Mouse (Mus musculus): ENCODE measurements around the gene B3gnt7.
"Not testable (repeated sequence)": the region's sequence is repeated elsewhere in the genome, so short reads cannot be mapped to it uniquely, and the experiment has no call there.

The B3gnt7 gene

DNA sequence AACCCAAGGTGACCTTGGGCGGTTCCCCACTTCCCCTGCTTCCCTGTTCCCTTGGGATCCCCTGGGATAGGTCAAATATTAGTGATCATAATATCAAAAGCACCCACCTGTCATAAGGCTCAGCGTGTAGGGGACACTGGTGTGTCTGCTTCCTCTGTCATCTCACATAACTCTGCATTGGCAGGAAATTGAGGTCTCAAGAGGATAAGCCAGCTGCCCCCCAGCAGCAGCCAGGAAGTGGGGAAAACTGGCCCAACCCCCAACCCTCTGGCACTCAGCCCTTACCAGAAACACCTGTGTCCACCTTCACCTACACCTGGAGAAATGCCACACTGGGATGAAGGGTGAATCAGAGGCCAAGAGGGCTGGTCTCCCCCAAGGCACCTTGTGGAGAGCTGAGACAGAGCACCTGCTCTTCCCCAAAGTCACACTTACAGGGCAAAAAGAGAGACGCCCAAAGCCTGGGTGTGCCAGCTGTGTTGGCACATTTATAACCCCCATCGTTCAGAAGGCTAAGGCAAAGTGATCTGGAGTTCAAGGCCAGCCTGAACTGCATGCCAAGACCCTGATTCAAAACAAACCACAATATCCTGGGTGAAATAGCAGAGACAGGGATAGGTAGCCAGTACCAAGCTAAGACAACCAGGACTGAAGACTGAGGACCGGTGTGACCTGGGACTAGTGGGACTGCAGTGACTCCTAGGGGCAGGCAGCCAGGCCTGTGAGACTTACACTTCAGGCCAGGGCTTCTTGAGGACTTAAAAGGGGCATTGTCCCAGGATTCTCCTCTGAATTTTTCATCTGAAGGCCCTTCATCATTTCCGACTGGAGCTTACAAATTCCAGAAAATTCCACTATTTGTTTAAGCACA lies 1.2 kb upstream of the B3gnt7 start:
- no peak for DNase-seq (ENCODE audit: low spot score in 2 of 2)

DNA sequence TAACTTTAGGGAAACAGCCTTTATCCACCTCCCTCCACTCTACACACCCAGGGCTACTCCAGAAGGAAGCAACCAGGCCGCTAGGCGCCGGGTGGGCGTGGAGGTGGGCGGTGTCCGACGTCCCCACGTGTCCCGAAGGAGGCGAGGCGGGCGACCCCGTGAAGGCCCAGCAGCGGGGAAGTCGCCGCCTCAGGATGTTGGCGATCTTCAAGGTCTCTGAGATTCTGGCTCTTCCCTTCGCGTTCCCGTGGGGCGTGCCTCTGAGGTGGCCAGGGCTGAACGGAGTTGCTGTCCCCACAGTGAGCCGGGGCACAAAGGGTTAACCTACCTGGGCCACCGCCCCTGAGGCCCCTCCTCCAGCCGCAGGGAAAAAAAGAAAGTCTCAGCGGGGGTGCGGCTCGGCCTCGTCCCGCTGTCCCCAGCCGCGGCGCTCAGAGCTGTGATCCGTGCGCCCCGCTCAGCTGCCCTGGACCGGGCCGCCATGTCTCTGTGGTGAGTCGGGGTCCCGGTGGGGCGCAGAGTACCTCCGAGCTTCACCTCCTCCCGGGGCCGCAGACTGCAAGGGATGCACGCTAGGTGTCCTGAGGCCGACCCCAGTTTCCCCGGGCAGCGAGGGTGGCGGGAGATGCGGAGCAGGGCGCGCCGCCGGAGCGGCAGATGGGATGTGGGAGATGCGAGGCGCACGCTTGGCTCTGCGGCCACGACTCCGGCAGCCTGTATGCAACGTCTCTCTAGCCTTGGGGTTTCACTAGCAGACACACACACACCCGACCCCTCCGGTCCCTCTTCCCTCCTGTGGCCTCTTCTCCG lies 636 bp downstream of the B3gnt7 start:
- peak; percentile 80 to 81 for DNase-seq (ENCODE audit: low spot score in 2 of 2)

DNA sequence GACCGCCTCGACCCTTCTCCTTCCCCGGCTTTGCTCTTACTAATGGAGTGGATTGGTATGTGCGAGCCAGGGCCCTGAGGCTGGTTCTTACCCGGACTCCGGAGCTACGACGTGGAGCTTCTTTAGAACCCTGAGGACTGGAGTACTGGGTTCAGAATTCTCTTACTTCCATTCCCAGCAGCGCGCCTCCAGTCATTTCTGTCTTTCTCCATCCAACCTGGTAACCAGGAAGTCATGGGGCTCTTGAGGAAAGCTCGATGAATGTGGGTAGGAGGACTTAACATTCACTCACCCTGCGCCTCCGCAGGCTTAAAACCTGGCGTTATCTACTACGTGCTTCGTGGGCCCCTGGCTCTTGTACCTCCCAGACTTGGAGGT lies 1.2 kb downstream of the B3gnt7 start:
- DNase-seq (ENCODE audit: low spot score in 2 of 2): no peak

DNA sequence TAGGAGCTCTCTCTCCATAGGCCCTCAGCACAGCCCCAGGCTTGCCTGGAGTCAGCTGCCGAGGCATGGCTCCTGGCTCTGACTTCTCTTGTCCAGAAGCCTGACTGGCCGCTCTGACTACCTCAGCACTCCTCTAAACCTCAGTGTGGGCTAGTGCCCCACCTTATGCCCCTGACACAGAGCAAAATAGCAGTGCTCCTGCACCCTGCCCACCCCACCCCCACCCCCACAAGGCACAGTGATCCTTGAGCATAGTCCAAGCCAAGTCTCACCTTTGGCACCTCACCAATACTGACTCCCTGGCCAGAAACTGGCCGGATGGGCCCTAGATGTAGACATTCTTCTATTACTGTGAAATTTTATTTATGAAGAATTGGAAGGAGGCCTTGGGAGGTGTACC lies 4.1 kb downstream of the B3gnt7 start:
- DNase-seq (ENCODE audit: low spot score in 2 of 2): no peak

DNA sequence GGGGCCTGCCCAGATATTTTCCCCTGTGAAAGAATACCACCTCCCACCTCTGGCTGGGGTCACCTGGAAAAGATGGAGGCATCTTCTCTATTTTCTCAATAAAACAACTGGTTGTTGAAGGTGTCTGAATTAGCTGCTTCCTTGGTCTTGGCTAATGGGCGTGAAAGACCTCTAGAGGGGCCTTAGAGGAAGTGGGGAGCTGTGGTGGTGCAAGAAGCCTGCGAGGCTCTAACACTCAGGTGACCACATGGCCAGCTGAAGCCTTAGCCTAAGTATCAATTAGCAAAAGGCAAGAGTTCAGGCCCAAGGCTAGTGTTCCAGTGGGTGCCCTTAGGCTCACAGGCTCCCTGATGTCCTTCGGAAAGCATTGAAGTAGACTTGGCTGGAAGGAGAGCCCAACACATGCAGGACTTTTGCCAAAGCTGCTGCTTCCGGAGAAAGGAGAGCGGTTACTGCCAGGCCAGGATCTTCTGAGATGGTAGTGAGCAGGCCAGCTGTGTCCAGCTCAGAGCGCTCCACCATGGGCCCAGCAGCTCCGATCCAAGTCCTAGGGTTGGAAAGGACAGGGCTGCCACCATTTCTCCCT lies 4.6 kb downstream of the B3gnt7 start:
- DNase-seq (ENCODE audit: low spot score in 2 of 2): no peak

DNA sequence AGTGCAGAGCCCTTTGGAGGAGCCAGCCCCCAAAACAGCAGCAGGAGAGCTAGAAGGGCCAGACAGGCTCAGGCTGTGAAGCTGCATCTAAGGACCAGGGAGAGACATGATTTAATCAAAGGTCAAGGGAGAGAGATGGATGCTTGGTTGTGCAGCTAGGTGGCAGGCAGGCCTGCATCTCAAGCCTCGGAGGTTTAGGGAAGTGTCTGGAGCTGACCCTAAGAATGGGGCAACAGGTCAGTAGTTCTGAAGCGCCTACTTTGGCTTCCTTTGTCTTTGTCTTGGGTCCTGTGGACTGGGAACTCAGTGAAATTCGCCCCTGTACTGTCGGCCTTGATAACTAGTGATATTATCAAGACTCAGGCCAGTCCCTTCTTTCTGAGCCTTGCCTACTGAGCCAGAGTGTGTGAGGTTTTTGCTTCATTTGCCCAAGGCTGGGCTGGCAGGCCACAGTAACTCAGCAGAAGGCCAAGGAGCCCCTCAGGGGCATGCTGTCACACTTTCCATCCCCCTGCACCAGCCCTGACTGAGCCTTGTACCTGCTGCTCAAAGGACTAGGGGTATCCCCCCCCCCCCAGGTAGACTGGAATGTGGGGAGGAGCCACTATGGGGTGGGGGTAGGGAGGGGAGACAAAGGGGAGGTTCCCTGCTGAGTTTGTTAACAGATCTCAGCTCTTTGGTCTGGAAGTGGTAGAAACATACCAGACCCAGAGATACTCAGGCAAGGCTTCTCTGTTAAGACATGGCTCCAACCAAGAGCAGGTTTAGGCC lies 5.4 kb downstream of the B3gnt7 start:
- no peak for DNase-seq (ENCODE audit: low spot score in 2 of 2)

DNA sequence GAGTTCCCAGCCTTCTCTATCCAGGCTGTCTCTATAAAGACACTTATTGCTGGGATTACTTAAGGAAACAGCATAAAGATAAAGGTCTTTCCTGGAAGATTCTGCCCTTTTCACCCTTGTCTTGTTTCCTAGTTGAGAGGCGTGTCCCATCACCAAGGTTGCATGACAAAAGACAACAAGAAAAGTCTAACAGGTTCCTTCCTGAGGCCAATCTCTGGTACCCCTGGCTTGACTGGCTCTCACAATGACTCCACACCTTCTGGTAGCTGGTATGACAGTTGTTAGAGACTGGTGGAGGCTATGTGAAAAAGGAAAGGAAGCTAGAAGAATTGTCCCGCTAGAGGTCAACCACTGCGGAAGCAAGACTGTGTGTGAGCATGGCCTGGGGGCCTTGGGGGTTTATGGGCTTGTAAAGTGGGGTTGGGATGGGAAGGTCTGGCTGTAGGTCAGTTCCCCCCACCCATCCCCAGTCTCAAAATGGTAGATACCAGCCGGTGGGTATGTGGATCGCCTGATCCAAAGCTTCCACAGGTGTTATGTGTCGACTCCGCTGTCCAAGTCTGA lies 6.7 kb downstream of the B3gnt7 start:
- no peak for DNase-seq (ENCODE audit: low spot score in 2 of 2)

DNA sequence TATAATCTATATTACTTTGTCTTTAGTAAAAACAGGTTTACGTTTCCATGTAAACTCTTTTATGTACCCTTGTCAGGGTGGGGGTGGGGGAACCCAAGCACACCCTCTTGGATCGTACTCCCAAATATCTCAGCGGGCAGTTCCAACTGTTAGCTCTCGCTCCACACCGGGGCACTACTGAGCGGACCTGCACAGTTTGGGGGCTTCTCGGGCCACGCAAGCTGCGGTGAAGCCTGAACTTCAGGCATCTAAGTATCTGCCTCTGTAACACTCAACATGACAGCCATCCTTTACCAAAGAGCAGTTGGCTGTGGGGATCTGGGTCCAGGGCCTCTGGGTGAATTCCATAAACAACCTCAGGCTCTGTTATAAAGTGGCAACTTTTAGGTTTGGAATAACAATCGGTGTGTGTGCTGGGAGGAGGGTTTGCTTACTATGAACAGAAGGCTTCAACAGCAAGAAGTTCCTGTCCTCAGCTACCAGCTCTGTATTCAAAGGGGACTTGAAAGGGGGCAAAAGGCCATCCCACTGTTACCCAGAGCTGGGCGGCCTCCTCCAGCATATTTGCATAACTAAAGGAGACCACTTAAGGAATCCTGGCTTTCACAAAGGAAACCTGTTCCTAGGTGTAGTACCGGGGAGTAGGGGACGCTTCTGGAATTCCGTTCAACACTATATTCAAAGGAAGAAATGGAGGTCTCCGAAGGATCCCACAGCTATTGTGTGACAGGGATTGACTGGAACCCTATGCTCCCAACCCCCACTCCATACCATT lies 8.1 kb downstream of the B3gnt7 start:
- no peak for DNase-seq (ENCODE audit: low spot score in 2 of 2)

DNA sequence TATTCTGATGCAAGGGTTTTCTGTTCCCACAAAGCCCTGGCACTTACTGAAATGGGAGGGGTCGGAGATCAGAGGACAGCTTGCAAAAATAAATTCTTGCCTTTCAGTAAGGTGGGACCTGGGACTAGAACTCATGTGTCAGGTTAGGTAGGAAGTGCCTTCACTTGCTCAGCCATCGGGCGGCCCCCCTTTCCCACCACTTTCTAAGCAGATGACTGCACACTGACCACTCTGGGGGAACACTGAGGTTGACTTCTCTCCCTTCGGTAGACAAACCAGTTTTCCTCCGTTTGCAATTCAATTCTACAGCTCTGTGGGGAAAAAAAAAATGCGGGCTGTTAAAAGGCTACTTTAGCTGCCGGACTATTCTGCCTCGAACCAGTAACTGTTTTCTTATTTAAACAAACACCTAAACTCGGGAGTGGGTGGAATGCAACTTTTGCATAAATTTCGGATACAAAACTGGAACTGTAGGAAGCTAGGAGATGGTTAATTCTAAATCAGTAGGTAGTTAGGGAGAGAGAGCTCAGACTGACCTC lies 8.9 kb downstream of the B3gnt7 start:
- DNase-seq (ENCODE audit: low spot score in 2 of 2): no peak

DNA sequence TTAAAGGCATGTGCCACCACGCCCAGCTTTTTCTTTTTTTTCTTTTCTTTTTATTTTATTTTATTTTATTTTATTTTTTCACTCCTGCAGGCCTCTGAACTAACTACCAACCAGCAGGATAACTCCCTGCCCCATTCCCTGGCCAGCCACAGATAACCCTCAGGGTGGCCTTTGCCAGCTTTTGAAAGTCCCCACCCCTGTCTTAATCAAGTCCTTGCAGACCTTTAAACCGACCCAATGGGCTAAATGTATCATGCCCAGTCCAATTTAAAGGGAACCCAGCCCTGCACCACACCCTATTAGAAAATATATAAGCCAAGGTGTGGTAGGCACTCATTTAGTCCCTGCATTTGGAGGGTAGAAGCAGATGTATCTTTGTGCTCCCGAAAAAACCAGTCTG lies 9.6 kb downstream of the B3gnt7 start:
- no peak for DNase-seq (ENCODE audit: low spot score in 2 of 2)

DNA sequence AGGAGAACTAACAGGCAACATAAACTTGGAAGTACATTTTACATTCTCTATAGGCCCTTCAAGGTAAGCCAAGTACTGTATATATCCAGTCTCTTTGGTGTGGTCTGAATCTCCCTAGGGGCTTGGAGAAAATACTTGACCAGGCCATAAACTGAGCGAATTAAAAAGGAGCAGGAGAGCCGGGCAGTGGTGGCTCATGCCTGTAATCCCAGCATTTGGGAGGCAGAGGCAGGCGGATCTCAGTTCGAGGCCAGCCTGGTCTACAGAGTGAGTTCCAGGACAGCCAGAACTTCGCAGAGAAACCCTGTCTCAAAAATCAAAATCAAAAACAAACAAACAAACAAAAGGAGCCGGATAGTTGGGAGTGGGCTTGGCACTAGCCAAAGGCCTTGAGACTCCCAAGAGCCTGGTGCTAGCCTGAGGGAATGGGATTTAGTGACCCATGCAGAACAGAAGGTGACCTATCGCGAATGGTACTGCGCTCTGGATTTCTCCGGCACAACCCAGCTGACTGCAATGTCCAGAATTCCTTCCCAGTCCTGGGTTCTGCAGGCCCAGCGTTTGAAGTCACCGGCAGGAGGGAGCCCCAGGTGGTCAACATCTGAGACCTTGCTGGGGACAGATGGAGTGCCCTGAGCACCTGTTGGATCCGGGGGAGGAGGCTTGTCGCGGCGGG lies 10.6 kb downstream of the B3gnt7 start:
- DNase-seq (ENCODE audit: low spot score in 2 of 2): no peak

DNA sequence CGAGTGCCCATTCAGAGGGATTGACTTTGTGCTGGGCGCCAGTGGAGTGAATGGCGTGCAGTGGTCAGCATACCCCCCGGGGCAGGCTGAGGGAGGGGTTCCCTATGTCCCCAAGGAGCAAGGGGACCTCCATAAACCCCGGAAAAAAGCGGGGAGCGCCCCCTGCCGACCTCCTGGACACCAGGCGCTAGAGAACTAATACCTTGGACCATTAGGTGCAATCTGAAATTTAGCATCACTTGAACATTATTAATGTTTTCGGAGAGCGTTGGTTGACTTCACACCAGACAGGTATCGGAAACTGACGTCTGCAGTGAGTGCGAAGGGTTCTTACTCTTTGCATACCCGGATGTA lies 11.1 kb downstream of the B3gnt7 start:
- no peak for DNase-seq (ENCODE audit: low spot score in 2 of 2)

DNA sequence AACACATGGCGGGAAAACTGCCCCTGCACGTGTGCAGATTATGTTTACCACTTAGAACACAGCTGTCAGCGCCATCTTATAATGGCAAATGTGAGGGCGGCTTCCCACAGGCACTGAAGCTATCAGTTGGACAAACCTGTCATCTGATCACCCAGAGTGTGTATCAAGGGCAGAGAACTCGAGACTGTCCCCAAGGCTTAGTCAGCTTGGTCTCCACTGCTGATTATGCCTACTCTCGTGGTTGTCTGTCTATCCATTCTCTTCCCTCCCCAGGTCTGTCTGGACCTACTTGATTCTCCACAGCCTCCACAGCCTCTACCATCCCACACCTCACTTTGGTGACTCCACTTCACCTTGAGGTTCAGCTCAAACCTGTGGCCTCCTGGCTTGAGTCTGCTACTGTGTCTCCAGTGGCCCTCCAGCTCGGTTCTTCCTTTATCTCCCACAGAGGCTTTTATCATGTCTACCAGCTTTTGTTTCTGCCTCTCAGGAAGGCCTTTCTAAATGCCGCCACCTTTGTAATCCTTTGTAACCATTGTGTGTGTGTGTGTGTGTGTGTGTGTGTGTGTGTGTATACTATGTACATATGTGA lies 18.3 kb downstream of the B3gnt7 start:
- DNase-seq (ENCODE audit: low spot score in 2 of 2): no peak

DNA sequence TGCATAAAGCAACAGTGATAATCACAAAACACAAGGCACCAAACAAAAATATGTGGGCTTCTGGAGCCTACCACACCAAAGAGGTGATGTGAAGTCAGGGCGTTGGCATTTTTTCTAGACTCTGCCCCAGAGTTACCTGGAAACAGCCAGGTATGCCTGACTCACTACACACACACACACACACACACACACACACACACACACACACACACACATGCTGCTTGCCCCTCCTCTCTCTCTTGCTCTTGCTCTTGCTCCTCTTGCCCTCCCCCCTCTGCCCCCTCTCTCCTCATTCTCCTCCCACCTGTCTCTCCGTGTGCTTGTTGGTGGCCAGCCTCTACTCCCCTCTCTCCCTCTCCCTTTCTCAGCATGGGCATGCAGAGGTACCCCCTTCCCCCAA lies 33.7 kb downstream of the B3gnt7 start:
- no peak for DNase-seq (ENCODE audit: low spot score in 2 of 2)

DNA sequence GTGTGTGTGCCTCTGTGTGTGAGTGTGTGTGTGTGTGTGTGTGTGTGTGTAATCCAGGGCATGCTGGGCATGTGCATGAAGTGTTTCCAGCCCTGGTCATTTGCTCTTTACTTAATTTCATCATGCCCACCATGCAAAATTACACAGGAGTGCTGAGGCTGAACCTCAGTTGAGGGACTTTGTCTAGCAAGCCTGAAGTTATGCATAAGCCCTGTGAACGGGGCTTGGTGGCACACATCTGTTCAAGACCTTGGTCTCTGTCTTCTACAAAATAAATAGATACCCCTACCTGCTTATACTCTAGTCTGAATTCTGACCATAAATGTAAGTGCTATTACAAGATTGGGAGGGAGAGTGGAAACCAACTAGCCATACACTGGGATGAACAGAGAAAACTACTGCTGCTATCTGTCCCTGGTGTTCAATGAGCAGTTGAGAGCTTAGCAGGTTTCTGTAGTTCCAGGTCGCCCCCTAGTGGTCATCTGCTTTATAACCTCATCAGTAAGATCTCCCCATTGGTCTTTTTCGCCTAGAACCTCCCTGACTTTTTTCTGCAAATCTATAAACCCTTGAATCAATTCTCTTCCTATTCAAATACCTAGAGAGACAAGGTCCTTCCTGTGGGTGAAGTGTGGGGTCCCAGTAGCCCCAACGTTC lies 36.7 kb downstream of the B3gnt7 start:
- peak; percentile 88 to 92 for DNase-seq (ENCODE audit: low spot score in 2 of 2)

DNA sequence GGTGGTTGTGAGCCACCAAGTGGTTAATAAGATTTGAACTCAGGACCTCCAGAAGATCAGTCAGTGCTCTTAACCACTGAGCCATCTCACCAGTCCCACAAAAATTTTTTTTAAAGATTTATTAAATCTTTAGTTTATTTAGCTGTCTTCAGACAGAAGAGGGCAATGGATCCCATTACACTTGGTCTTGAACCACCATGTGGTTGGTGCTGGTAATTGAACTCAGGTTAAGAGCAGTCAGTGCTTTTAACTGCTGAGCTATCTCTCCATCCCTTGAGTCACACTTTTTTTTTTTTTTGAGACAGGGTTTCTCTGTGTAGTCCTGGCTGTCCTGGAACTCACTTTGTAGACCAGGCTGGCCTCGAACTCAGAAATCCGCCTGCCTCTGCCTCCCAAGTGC lies 38.5 kb downstream of the B3gnt7 start:
- not testable (repeated sequence) for DNase-seq (ENCODE audit: low spot score in 2 of 2)

DNA sequence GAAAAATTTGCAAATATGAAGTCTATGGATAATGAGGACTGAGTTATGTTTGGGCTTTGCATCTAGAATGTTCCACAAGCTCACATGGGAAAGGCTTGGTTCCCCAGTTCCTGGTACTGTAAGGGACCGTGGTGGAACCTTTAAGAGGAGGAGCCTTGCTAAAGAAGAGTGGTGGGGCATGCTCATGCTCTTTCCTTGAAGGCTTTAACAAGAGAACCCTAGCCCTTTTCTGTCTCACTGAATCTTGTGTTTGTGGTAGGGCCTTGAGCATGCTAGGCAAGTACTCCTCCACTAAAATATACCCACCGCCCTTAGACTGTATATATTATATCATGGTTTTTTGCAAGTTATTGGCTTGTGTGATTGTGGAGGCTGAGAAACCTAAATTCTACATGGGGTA lies 39.7 kb downstream of the B3gnt7 start:
- DNase-seq (ENCODE audit: low spot score in 2 of 2): no peak

DNA sequence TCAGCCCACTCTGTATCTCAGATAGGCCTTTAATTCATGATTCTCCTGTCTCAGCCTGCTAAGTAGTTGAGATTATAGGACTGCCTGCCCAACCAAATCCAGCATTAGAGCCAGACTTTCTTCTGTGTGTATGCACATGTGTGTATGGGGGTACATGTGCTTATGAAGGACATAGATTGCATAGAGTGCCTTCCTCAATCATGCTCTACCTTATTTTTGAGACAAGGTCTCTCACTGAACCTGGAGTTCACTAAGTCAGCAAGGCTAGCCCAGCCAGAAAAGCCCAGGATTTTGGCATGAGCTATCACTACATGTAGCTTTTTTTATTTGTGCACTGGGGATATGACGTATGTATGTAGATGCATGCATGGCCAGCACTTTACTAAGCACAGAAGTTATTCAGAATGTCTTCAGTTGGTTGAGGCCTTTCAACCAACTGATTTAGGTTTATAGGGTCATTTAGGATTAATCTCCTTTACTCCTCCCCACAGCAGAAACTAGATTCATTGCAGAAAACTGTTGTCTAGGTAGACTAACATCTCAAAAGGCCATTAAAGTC lies 40.5 kb downstream of the B3gnt7 start:
- DNase-seq (ENCODE audit: low spot score in 2 of 2): no peak
